Mouse (Mus musculus): ENCODE measurements around the gene Rbms3. TPM values are rescaled to one million over a fixed set of nuclear protein-coding genes. Genes with fewer than 3 reads are reported as not detected.

Gene Rbms3
- polyA plus RNA-seq, 1 experiment from 2014 or later, result 43.1 TPM

DNA sequence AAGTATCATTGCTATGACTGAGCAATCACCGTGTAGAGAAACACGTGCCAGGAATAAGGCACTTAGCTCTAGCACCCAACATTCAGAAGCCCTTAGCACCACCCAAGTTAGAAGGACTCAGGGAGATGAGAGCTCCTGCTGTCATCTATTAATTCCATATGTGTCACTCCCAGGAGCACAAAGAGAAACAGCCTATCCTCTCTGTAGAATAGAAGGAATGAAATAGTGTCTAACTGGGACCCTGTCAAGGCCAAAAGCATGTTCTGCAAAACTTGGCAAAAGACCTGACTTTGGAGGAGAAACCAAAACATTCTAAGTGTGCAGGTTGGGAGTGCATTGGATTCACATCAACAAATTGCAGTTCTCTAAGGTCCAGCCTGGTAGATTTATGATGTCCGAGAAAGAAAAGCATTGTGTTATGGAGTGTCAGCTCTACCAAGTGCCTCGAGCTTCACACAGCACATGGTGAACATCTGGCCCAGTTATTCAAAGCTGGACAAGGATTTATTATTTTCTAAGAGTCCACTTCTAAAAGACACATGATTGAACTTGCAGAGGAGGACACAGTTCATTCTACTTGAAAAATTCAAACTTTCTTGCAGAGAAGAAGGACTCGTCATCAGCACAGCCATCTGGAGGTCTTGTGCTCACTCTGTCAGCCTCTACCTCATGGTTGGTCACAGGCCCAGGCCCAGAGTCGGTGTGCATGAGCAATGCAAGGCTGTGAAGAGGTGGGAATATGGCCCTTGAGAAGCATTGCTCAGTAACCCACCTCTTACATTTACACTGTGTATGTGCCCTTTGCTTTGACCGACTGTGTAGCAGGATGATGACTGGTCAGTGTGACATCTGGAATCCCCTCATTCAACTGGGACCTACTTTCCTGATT lies 200.3 kb downstream of the Rbms3 start:
- no peak overlapping the region for H3K4me3 ChIP-seq (ENCODE audit: low read length)

GRCm38 (mm10) chr9:117423259-117423658 lies 206.5 kb downstream of the Rbms3 start:
- H3K27ac ChIP-seq (ENCODE audit: low read length), result no peak overlapping the region
- no peak overlapping the region for H3K4me2 ChIP-seq (ENCODE audit: low read depth, low read length)
- H3K36me3 ChIP-seq (ENCODE audit: control insufficient read depth, insufficient read depth, low read length), result no peaks in the 10 kb centered on the region
- no peak overlapping the region for H3K4me3 ChIP-seq (ENCODE audit: low read length)
- WGBS, result 54% methylated on average over 5 of the region's 5 CpGs
- no peak overlapping the region for H3K9ac ChIP-seq (ENCODE audit: low read depth, low read length)
- H3K27me3 ChIP-seq (replicated peaks; ENCODE audit: control insufficient read depth, insufficient read depth, low read length), result no peaks in the 10 kb centered on the region
- no peak for ATAC-seq
- H3K9me3 ChIP-seq (ENCODE audit: control insufficient read depth, low read length), result no peaks in the 10 kb centered on the region
- no peaks in the 10 kb centered on the region for H3K4me1 ChIP-seq (ENCODE audit: control insufficient read depth, insufficient read depth, low read length)

More for the DNA sequence above, 200.3 kb downstream of the Rbms3 start:
- Histone ChIP-seq H3K9ac (ENCODE audit: low read depth, low read length) (no peak overlapping the region), H3K4me2 (ENCODE audit: low read depth, low read length) (no peak overlapping the region), H3K27ac (ENCODE audit: low read length) (no peak overlapping the region), H3K9me3 (ENCODE audit: control insufficient read depth, low read length) (no peaks in the 10 kb centered on the region), H3K36me3 (ENCODE audit: control insufficient read depth, insufficient read depth, low read length) (no peaks in the 10 kb centered on the region), H3K27me3 (replicated peaks; ENCODE audit: control insufficient read depth, insufficient read depth, low read length) (no peaks in the 10 kb centered on the region), H3K4me1 (ENCODE audit: control insufficient read depth, insufficient read depth, low read length) (no peaks in the 10 kb centered on the region)
- ATAC-seq, result peak; percentile 65; the same call in 1 of the 2 replicates
- WGBS, result 66% methylated on average over 7 of the region's 7 CpGs

- no peak for ATAC-seq
- no peak overlapping the region for H3K4me3 ChIP-seq (ENCODE audit: low read length)
- H3K4me1 ChIP-seq (ENCODE audit: control insufficient read depth, insufficient read depth, low read length), result no peaks in the 10 kb centered on the region
- no peak overlapping the region for H3K4me2 ChIP-seq (ENCODE audit: low read depth, low read length)
- no peaks in the 10 kb centered on the region for H3K9me3 ChIP-seq (ENCODE audit: control insufficient read depth, low read length)
- no peaks in the 10 kb centered on the region for H3K27me3 ChIP-seq (replicated peaks; ENCODE audit: control insufficient read depth, insufficient read depth, low read length)
- H3K27ac ChIP-seq (ENCODE audit: low read length), result no peak overlapping the region
- H3K36me3 ChIP-seq (ENCODE audit: control insufficient read depth, insufficient read depth, low read length), result no peaks in the 10 kb centered on the region
- 71% methylated on average over 7 of the region's 8 CpGs for WGBS
- no peak overlapping the region for H3K9ac ChIP-seq (ENCODE audit: low read depth, low read length)
Measured at GRCm38 (mm10) chr9:117419874-117420485, 209.7 kb downstream of the Rbms3 start.

GRCm38 (mm10) chr9:117413181-117413580 lies 216.5 kb downstream of the Rbms3 start:
- no peaks in the 10 kb centered on the region for H3K9me3 ChIP-seq (ENCODE audit: control insufficient read depth, low read length)
- H3K9ac ChIP-seq (ENCODE audit: low read depth, low read length), result no peak overlapping the region
- no peak for ATAC-seq
- H3K4me2 ChIP-seq (ENCODE audit: low read depth, low read length), result no peak overlapping the region
- WGBS, result 43% methylated on average over 3 of the region's 3 CpGs
- no peak overlapping the region for H3K27ac ChIP-seq (ENCODE audit: low read length)
- H3K36me3 ChIP-seq (ENCODE audit: control insufficient read depth, insufficient read depth, low read length), result no peaks in the 10 kb centered on the region
- no peaks in the 10 kb centered on the region for H3K4me1 ChIP-seq (ENCODE audit: control insufficient read depth, insufficient read depth, low read length)
- no peaks in the 10 kb centered on the region for H3K27me3 ChIP-seq (replicated peaks; ENCODE audit: control insufficient read depth, insufficient read depth, low read length)
- no peak overlapping the region for H3K4me3 ChIP-seq (ENCODE audit: low read length)

DNA sequence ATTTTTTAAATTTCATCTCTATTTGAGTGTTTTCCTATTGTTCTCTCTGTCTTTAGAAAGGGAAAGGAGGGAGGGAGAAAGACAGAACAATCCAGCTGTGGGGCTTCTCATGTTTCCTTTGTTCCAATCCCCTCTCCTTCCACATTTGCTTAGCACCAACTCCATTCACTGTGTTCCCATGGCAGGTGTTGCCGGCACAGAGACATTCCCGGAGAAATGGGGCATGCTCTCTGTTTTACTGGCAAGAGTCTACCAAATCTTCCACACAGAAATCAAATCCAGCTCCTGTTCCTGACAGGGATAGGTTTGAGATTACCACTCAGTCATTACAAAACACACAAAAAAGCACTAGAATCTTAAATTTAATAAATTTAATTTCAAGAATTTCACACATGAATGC lies 217.1 kb downstream of the Rbms3 start:
- no peak overlapping the region for H3K4me3 ChIP-seq (ENCODE audit: low read length)
- H3K4me2 ChIP-seq (ENCODE audit: low read depth, low read length), result no peak overlapping the region
- H3K9ac ChIP-seq (ENCODE audit: low read depth, low read length), result no peak overlapping the region
- no peaks in the 10 kb centered on the region for H3K4me1 ChIP-seq (ENCODE audit: control insufficient read depth, insufficient read depth, low read length)
- H3K9me3 ChIP-seq (ENCODE audit: control insufficient read depth, low read length), result no peaks in the 10 kb centered on the region
- no peaks in the 10 kb centered on the region for H3K36me3 ChIP-seq (ENCODE audit: control insufficient read depth, insufficient read depth, low read length)
- WGBS, result 53% methylated on average over 2 of the region's 2 CpGs
- no peak overlapping the region for H3K27ac ChIP-seq (ENCODE audit: low read length)
- no peak for ATAC-seq
- no peaks in the 10 kb centered on the region for H3K27me3 ChIP-seq (replicated peaks; ENCODE audit: control insufficient read depth, insufficient read depth, low read length)

DNA sequence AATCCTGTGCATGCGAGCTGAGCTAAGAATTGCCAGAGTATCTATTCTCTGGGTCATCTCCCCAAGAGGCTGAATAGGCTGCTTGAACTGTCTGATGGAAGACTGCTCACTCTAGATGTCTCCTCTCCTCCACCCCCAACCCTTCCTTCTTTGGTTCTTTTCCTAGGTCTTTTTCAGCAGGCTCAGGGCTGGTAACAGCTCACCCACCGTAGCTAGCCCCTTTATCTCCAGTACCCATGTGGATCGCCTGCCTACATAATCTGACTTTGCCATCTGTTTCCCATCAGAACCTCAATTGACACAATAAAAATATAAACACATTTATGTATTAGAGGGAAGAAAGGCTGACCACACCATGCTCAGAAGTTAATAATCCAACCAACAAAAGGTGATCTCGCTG lies 225.1 kb downstream of the Rbms3 start:
- Histone ChIP-seq H3K4me3 (ENCODE audit: low read length) (no peak overlapping the region), H3K27ac (ENCODE audit: low read length) (no peak overlapping the region), H3K4me2 (ENCODE audit: low read depth, low read length) (no peak overlapping the region), H3K36me3 (ENCODE audit: control insufficient read depth, insufficient read depth, low read length) (no peaks in the 10 kb centered on the region), H3K9me3 (ENCODE audit: control insufficient read depth, low read length) (no peaks in the 10 kb centered on the region), H3K4me1 (ENCODE audit: control insufficient read depth, insufficient read depth, low read length) (no peaks in the 10 kb centered on the region), H3K9ac (ENCODE audit: low read depth, low read length) (no peak overlapping the region), H3K27me3 (replicated peaks; ENCODE audit: control insufficient read depth, insufficient read depth, low read length) (no peaks in the 10 kb centered on the region)
- WGBS, result 80% methylated on average over 4 of the region's 4 CpGs
- no peak for ATAC-seq

GRCm38 (mm10) chr9:117400262-117400671 lies 229.4 kb downstream of the Rbms3 start:
- Histone ChIP-seq H3K27ac (ENCODE audit: low read length) (no peak overlapping the region), H3K27me3 (replicated peaks; ENCODE audit: control insufficient read depth, insufficient read depth, low read length) (no peaks in the 10 kb centered on the region), H3K9me3 (ENCODE audit: control insufficient read depth, low read length) (no peaks in the 10 kb centered on the region), H3K9ac (ENCODE audit: low read depth, low read length) (no peak overlapping the region), H3K4me2 (ENCODE audit: low read depth, low read length) (no peak overlapping the region), H3K4me3 (ENCODE audit: low read length) (no peak overlapping the region), H3K4me1 (ENCODE audit: control insufficient read depth, insufficient read depth, low read length) (no peaks in the 10 kb centered on the region), H3K36me3 (ENCODE audit: control insufficient read depth, insufficient read depth, low read length) (no peaks in the 10 kb centered on the region)
- peak; percentile 59 for ATAC-seq
- 23% methylated on average over 7 of the region's 7 CpGs for WGBS

DNA sequence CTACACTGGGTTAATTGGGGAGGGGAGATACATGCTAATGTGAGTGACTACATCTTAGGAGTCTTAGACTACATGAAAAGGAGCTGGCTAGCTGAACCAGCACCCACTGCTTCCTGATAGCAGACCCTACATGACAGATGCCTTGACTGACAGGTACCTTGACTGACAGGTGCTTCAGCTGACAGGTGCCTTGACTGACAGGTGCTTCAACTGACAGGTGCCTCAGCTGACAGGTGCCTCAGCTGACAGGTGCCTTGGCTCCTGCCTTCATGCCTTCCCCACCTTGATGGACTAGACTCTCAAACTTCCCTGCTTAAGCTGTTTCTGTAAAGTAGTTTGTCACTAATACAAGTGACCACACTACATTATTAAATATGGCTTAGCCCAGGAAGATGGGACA lies 232.6 kb downstream of the Rbms3 start:
- Histone ChIP-seq H3K4me1 (ENCODE audit: control insufficient read depth, insufficient read depth, low read length) (peaks cover 3% of the 10 kb centered on the region; the same call in 1 of the 2 replicates), H3K9me3 (ENCODE audit: control insufficient read depth, low read length) (no peaks in the 10 kb centered on the region), H3K27ac (ENCODE audit: low read length) (no peak overlapping the region), H3K9ac (ENCODE audit: low read depth, low read length) (no peak overlapping the region), H3K4me2 (ENCODE audit: low read depth, low read length) (no peak overlapping the region), H3K36me3 (ENCODE audit: control insufficient read depth, insufficient read depth, low read length) (no peaks in the 10 kb centered on the region), H3K4me3 (ENCODE audit: low read length) (no peak overlapping the region), H3K27me3 (replicated peaks; ENCODE audit: control insufficient read depth, insufficient read depth, low read length) (no peaks in the 10 kb centered on the region)
- no peak for ATAC-seq

DNA sequence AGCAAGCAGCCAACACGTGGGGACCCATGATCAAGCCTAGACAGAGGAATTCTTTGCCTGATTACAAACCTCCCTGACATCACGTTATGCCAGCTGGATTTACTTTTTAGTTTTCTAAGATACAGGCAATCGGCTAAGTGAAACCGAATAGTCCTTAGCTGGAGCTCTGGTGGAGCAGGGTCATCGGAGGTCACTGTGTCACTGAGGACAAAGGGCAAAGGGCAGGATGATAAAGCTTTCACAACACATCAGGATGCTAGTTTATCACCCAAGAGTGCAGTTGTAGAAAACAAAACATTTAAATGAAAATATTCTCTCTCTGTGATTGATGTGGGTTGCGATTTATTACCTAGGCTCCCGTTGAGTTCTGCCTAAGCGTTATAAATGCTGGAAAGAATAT lies 233.1 kb downstream of the Rbms3 start:
- no peak overlapping the region for H3K27ac ChIP-seq (ENCODE audit: low read length)
- no peak overlapping the region for H3K4me2 ChIP-seq (ENCODE audit: low read depth, low read length)
- WGBS, result 71% methylated on average over 8 of the region's 8 CpGs
- H3K36me3 ChIP-seq (ENCODE audit: control insufficient read depth, insufficient read depth, low read length), result no peaks in the 10 kb centered on the region
- peaks cover 3% of the 10 kb centered on the region; the same call in 1 of the 2 replicates for H3K4me1 ChIP-seq (ENCODE audit: control insufficient read depth, insufficient read depth, low read length)
- H3K27me3 ChIP-seq (replicated peaks; ENCODE audit: control insufficient read depth, insufficient read depth, low read length), result no peaks in the 10 kb centered on the region
- no peaks in the 10 kb centered on the region for H3K9me3 ChIP-seq (ENCODE audit: control insufficient read depth, low read length)
- ATAC-seq, result no peak
- H3K4me3 ChIP-seq (ENCODE audit: low read length), result no peak overlapping the region
- H3K9ac ChIP-seq (ENCODE audit: low read depth, low read length), result no peak overlapping the region
